ENCODE assay signal across 8 mouse cellular contexts in the genomic region with DNA sequence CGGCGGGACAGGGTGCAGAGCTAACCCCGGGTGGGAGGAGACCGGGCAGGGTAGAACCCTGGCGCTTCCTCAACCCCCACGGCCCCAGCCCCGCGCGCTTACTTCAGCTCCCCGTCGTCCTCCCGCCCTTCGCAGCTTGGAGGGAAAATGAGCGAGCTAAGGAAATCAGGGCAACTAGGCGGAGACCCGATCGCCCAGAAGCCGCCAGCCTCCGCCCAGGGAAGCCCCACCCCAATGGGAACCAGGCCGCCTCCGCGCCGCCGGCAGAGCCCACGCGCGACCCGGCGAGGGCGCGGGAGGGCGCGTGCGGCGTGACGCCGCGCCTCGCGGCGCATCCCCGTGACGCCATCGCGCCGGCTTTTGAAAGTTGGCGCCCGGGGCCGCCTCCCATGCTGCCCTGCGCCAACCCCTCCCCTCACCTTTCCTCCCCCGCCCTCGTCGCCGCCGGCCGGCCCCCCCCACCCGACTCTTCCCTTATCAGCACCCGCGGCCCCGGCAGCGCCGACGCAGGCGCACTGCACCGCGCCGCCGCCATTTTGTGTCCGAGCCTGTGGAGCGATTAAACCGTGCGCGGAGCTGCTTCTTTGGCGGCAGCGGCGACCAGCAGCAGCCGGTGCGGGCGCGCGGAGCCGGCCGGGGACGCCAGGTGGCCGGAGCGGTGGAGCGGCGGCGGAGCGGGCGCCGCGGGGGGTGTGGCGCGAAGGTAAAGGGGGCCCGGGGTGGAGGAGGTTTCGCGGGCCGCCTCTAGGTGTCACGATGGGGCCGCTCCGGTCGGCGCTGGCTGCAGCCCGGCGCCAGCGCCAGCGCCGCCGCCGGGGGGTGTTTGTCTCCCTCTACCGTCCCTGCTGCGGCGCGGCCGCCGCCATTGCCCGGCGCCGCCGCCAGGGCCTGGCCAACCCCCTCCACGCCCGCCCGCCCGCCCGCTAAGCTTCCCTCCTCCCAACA. TPM values are rescaled to one million over a fixed set of nuclear protein-coding genes. Genes with fewer than 3 reads are reported as not detected.
A peak's percentile ranks its signal among the peaks of the same experiment; 100 is the strongest.
DNase-seq lines count a peak whose midpoint lies in the region; ATAC-seq and TF ChIP-seq lines count a peak whose summit lies in the region.

Ctcf (plus strand) TSS at position 551 of the 945 bp plus-strand sequence.

- H3K4me2 ChIP-seq in forebrain, embryonic 16.5 days (ENCODE audit: low read length) = peak within 1 kb of the TSS; percentile 96
- peak within 1 kb of the TSS; percentile 72 for H3K4me2 ChIP-seq in lung, embryonic 15.5 days

- peak within 1 kb of the TSS; percentile 98 for H3K27ac ChIP-seq in ES-E14 (ENCODE audit: insufficient read depth, low read depth, low read length, poor library complexity, severe bottlenecking)
- peak within 1 kb of the TSS; percentile 100 for H3K27ac ChIP-seq in forebrain, embryonic 16.5 days (ENCODE audit: low read length)
- H3K27ac ChIP-seq in lung, embryonic 15.5 days = peak within 1 kb of the TSS; percentile 100

- under 1% methylated on average over 89 of the region's 126 CpGs for WGBS in forebrain, embryonic 16.5 days
- 1% methylated on average over 97 of the region's 126 CpGs for WGBS in lung, embryonic 15.5 days

- intact Hi-C loops in heart, postnatal 36 days (cut with DNase I) = loop anchor here (1.0 to 5.0 kb wide), 4 partner anchors 40 to 70 kb away; partner anchors contain the start of genes Acd, Atp6v0d1, Carmil2 and Pard6a

- peak; percentile 84 for DNase-seq in ES-E14 (ENCODE audit: low read depth, low spot score)
- peak; percentile 94 for DNase-seq in cerebellum, adult 11-12 months
- DNase-seq in heart, postnatal 36 days = peak; percentile 87 to 96
- peak; percentile 77 to 86 for DNase-seq in layer of hippocampus, adult 8-10 months (ENCODE audit: low spot score in 2 of 2)
- peak; percentile 81 for DNase-seq in ovary, adult 18-20 months (ENCODE audit: low spot score)
- DNase-seq in thymus, postnatal 0 days (ENCODE audit: low spot score) = peak; percentile 96

- peak within 1 kb of the TSS; percentile 99 for H3K9ac ChIP-seq in ES-E14 (ENCODE audit: insufficient read depth, low read depth, low read length, poor library complexity, severe bottlenecking)
- H3K9ac ChIP-seq in forebrain, embryonic 16.5 days (replicated peaks; ENCODE audit: low read depth, low read length) = peak within 1 kb of the TSS; percentile 100
- peak within 1 kb of the TSS; percentile 96 for H3K9ac ChIP-seq in lung, embryonic 15.5 days

- H3K36me3 ChIP-seq in ES-E14 (ENCODE audit: control insufficient read depth, insufficient read depth, low read length, poor library complexity, severe bottlenecking) = no peaks in the 10 kb centered on the region
- H3K36me3 ChIP-seq in forebrain, embryonic 16.5 days (ENCODE audit: control insufficient read depth, insufficient read depth) = no peaks in the 10 kb centered on the region
- H3K36me3 ChIP-seq in lung, embryonic 15.5 days = no peaks in the 10 kb centered on the region

- peak within 1 kb of the TSS; percentile 97 to 100 for H3K4me3 ChIP-seq in ES-E14 (ENCODE audit: insufficient read depth in 1 of 2, low read depth in 1 of 2, low read length in 2 of 2, poor library complexity in 1 of 2, severe bottlenecking in 1 of 2)
- peak within 1 kb of the TSS; percentile 99 for H3K4me3 ChIP-seq in forebrain, embryonic 16.5 days (replicated peaks; ENCODE audit: low read length)
- H3K4me3 ChIP-seq in lung, embryonic 15.5 days = peak within 1 kb of the TSS; percentile 64

- peak; percentile 91 for ATAC-seq in forebrain, embryonic 16.5 days
- peak; percentile 93 for ATAC-seq in lung, embryonic 15.5 days (ENCODE audit: borderline replicate concordance, extremely low read depth, low FRiP score, low TSS enrichment)

- in situ Hi-C loops in ES-E14 (cut with MboI; ENCODE audit: low sequenced_read_pairs in 2 of 2, unreplicated experiment in 2 of 2) = no loop called here

- H3K27me3 ChIP-seq in forebrain, embryonic 16.5 days (replicated peaks; ENCODE audit: control insufficient read depth, insufficient read depth, low read length) = no peaks in the 10 kb centered on the region
- H3K27me3 ChIP-seq in lung, embryonic 15.5 days = no peaks in the 10 kb centered on the region

- H3K9me3 ChIP-seq in ES-E14 (ENCODE audit: control insufficient read depth, insufficient read depth, low read depth, low read length) = no peaks in the 10 kb centered on the region
- no peaks in the 10 kb centered on the region for H3K9me3 ChIP-seq in forebrain, embryonic 16.5 days (ENCODE audit: control insufficient read depth, low read length)
- H3K9me3 ChIP-seq in lung, embryonic 15.5 days = no peaks in the 10 kb centered on the region

- peaks cover 4 to 6% of the 10 kb centered on the region in 2 experiments; a peak in 1 of 4 replicates for H3K4me1 ChIP-seq in ES-E14 (ENCODE audit: control insufficient read depth in 2 of 2, insufficient read depth in 2 of 2, low read length in 2 of 2, poor library complexity in 1 of 2)
- H3K4me1 ChIP-seq in forebrain, embryonic 16.5 days (replicated peaks; ENCODE audit: control insufficient read depth, insufficient read depth, low read length) = peaks cover 30% of the 10 kb centered on the region
- H3K4me1 ChIP-seq in lung, embryonic 15.5 days = peaks cover 32% of the 10 kb centered on the region

TF ChIP-seq in ES-E14, 5 proteins besides CTCF, POLR2A, EP300 and RAD21:
- TF ChIP-seq CHD2 (IDR thresholded peaks at IDR 0.05; ENCODE audit: low read depth, low read length) (no peak), MAFK (IDR thresholded peaks at IDR 0.05; ENCODE audit: insufficient read depth, low read depth, low read length) (no peak), ZC3H11A (IDR thresholded peaks at IDR 0.05; ENCODE audit: borderline replicate concordance, low read depth, low read length) (no peak), HCFC1 (IDR thresholded peaks at IDR 0.05; ENCODE audit: borderline replicate concordance, insufficient read depth, low read length) (0 out of 2 replicates have a peak, but pooled peaks have one; percentile 36)

RNA-seq across cellular contexts. Expression of gene Ctcf, which starts in this region (rescaled TPM):
- total RNA-seq in ES-E14 (2012; rRNA removed) = 49.4 and 65.5 TPM in 2 replicates
- 137 and 143 TPM in 2 replicates for polyA plus RNA-seq in forebrain, embryonic 16.5 days (2015; fragmentation: Nextera tagmentation; extraction: Ambion mirVana)
- total RNA-seq in heart, postnatal 36 days (2021) = 10 to 100 TPM; 40.0 to 43.0 TPM
- total RNA-seq in layer of hippocampus, adult 8-10 months (2022) = 10 to 100 TPM; 67.5 to 77.9 (median 71.5) TPM
- polyA plus RNA-seq in lung, embryonic 15.5 days (2015; fragmentation: Nextera tagmentation; extraction: Ambion mirVana) = 131 and 140 TPM in 2 replicates
- polyA plus RNA-seq in thymus, postnatal 0 days (2015; fragmentation: Nextera tagmentation; extraction: Ambion mirVana) = 213 and 255 TPM in 2 replicates

Comparison
In these comparisons a context has a peak if more than half of its experiments do, and no peak if none do; other contexts are left out.
1. Peak in every context shown above with its lines: DNase-seq, ATAC-seq, H3K4me3 ChIP-seq and H3K27ac ChIP-seq.